Mouse (Mus musculus): ENCODE measurements around the gene Cgas. TPM values are rescaled to one million over a fixed set of nuclear protein-coding genes. Genes with fewer than 3 reads are reported as not detected.
"Not testable (repeated sequence)": the region's sequence is repeated elsewhere in the genome, so short reads cannot be mapped to it uniquely, and the experiment has no call there.

The Cgas gene
- polyA plus RNA-seq, 1 experiment from 2014 or later, result 0.62 TPM

DNA sequence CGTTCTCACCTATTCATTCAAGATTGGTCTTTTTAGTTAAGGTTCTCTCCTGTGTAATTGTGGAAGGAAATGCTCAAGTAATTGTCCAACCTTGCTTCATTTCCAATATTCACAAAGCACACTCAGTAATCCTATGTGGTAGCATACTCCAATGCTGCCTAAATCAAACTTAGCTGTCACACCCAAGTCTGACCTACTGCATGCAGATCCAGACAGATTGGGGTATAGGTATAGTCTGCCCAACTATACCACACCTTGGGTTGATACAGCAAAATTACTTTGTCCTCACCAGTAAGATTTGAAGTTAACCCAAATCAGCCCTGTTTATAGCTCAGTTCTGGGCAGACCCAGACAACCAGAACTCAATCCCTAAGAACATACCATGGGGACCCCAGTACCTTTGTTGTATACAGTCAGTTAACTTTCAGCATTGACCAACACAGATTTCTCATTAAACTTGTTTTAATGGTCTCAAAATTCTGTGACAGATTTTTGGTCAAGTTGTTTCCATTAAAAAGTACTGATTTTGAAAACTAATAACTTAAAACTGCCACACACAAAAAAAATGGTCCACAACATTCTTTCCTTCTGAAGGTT is 35.1 kb upstream of the Cgas start:
- 44% methylated on average over 1 of the region's 1 CpGs for WGBS
- H3K27ac ChIP-seq; H3K9me3 ChIP-seq (replicated peaks); H3K27me3 ChIP-seq; ATAC-seq: not testable (repeated sequence)
- H3K4me2 ChIP-seq, result peak overlapping the region; percentile 31
- H3K9ac ChIP-seq, result 0 out of 2 replicates have a peak overlapping the region, but pooled peaks have one; percentile 36
- H3K4me1 ChIP-seq, result peaks cover 28% of the 10 kb centered on the region
- peak overlapping the region; percentile 1; the same call in 1 of the 2 replicates for H3K4me3 ChIP-seq
- peaks cover 53% of the 10 kb centered on the region for H3K36me3 ChIP-seq (ENCODE audit: poor library complexity, severe bottlenecking)

DNA sequence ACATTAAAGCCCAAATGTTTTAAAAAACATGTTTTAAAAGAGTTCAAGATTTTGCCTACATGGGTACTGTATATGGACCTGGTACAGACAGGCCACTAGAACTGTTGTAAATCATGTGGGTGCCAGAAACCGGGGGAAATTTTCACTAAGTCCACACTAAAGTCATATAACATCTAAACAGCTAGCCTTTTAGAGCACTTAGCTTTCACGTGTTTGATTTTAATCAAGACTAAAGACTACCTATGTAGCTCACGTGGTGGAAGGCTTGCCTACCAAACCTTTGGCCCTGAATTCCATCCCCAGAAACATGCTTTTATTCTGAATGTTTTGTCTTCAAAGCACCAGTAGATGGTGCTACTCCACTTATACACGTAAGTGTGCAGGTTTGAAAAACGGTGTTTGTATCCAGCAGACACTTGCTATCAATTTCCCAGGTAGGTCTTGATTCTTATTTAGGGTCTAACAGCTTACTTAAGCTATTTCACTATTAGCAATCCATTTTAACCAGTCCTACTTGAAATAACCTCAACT is 34.0 kb upstream of the Cgas start:
- Histone ChIP-seq H3K36me3 (ENCODE audit: poor library complexity, severe bottlenecking) (peaks cover 62% of the 10 kb centered on the region), H3K4me2 (peak overlapping the region; percentile 10; the same call in 1 of the 2 replicates), H3K4me3 (no peak overlapping the region), H3K9ac (no peak overlapping the region), H3K4me1 (peaks cover 22% of the 10 kb centered on the region), H3K27me3 (no peaks in the 10 kb centered on the region), H3K9me3 (replicated peaks) (no peaks in the 10 kb centered on the region), H3K27ac (no peak overlapping the region)
- ATAC-seq, result no peak
- WGBS, result 4% methylated on average over 5 of the region's 5 CpGs

DNA sequence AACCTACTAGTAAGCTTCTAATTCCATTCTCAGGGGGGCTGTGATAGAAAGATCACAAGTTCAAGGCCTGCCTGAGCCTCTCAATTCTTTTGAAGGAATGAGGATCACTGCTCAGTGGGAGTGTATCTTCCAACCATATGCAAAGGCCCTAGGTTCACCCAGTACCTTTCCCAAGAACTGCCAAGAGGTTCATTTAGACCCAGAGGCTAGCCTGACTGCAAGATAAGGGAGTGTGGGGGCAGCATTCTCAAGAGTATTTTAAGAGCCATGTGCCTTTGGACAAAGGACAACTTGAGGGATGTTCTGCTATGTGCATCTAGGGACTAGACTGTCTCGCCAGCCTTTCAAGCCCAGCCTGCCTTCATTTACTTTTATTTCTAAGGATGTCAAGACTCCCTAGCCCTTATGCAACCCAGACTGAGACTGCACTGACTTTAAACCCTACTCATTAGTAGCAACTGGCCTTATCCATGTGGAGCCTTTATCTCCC is 33.5 kb upstream of the Cgas start:
- Histone ChIP-seq H3K4me1 (peaks cover 22% of the 10 kb centered on the region), H3K9ac (no peak overlapping the region), H3K4me2 (no peak overlapping the region), H3K27me3 (no peaks in the 10 kb centered on the region), H3K36me3 (ENCODE audit: poor library complexity, severe bottlenecking) (peaks cover 63% of the 10 kb centered on the region), H3K27ac (0 out of 2 replicates have a peak overlapping the region, but pooled peaks have one; percentile 7), H3K9me3 (replicated peaks) (no peaks in the 10 kb centered on the region), H3K4me3 (no peak overlapping the region)
- WGBS, result 14% methylated on average over 1 of the region's 1 CpGs
- no peak for ATAC-seq

DNA sequence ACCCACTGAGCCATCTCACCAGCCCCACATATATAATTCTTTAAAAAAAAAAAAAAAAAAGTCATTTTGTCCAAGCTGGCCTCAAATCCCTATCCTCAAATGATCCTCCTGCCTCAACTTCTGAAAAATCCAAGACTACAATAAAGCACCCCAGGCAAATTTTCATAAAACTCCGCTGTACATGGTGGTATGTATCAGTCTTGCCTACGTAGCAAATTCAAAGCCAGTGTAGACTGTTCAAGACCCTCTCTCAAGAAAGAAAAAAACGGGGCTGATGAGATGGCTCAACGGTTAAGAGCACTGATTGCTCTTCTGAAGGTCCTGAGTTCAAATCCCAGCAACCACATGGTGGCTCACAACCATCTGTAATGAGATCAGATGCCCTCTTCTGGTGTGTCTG is 32.8 kb upstream of the Cgas start:
- ATAC-seq, result 0 out of 2 replicates have a peak, but pooled peaks have one; percentile 19
- Histone ChIP-seq H3K4me3 (no peak overlapping the region), H3K27me3 (no peaks in the 10 kb centered on the region), H3K4me2 (no peak overlapping the region), H3K9ac (no peak overlapping the region), H3K27ac (no peak overlapping the region), H3K4me1 (peaks cover 22% of the 10 kb centered on the region), H3K9me3 (replicated peaks) (no peaks in the 10 kb centered on the region), H3K36me3 (ENCODE audit: poor library complexity, severe bottlenecking) (peaks cover 67% of the 10 kb centered on the region)
- WGBS, result 83% methylated on average over 4 of the region's 4 CpGs

DNA sequence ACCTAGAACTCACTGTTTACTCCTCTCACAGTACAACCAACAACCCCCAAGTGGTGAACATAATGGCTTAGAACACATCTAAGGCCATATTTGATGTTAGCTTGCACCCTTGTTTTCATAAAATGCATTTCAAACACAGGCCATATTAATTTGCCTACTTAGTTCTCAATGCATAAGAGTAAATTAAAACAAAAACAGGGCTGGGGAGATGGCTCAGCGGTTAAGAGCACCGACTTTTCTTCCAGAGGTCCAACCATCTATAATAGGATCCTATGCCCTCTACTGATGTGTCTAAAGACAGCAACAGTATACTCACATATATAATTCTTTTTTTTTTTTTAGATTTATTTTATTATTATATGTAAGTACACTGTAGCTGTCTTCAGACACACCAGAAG is 32.3 kb upstream of the Cgas start:
- Histone ChIP-seq H3K36me3 (ENCODE audit: poor library complexity, severe bottlenecking) (peaks cover 72% of the 10 kb centered on the region), H3K4me3 (no peak overlapping the region), H3K27me3 (no peaks in the 10 kb centered on the region), H3K9ac (no peak overlapping the region), H3K9me3 (replicated peaks) (no peaks in the 10 kb centered on the region), H3K27ac (no peak overlapping the region), H3K4me2 (no peak overlapping the region), H3K4me1 (peaks cover 22% of the 10 kb centered on the region)
- no peak for ATAC-seq
- 93% methylated on average over 2 of the region's 2 CpGs for WGBS

DNA sequence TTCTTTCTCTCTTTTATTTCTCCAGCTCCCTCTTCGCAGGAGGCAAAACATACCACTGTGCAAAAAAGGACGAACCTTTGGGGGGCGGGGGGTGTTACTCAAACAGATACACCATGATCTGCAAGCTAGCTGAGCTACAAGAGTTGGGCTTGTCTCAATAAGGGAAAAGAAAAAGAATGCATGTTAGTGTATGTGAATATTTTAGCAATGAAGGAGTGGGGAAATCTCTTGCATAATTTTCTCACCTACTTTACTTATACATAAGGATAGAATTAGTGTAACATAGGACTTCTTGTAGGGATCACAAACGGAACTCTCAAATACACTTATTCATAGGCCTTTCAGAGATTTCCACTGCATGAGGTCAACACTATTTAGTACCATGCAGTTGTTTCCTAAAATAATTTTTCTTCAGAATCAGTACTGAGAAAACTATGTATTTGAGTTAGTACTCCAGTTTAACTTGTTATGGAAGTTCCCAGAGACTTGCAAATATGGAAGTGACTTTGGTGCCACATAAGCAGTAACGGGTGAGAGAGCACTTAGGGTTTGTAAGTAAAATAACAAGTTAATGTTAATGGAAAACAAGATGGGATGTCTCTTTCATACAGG is 31.8 kb upstream of the Cgas start:
- WGBS, result 88% methylated on average over 5 of the region's 5 CpGs
- no peak for ATAC-seq
- H3K27me3 ChIP-seq, result no peaks in the 10 kb centered on the region
- no peak overlapping the region for H3K27ac ChIP-seq
- H3K9ac ChIP-seq, result no peak overlapping the region
- H3K4me3 ChIP-seq, result no peak overlapping the region
- H3K36me3 ChIP-seq (ENCODE audit: poor library complexity, severe bottlenecking), result peaks cover 76% of the 10 kb centered on the region
- peaks cover 18% of the 10 kb centered on the region for H3K4me1 ChIP-seq
- no peaks in the 10 kb centered on the region for H3K9me3 ChIP-seq (replicated peaks)
- H3K4me2 ChIP-seq, result no peak overlapping the region

DNA sequence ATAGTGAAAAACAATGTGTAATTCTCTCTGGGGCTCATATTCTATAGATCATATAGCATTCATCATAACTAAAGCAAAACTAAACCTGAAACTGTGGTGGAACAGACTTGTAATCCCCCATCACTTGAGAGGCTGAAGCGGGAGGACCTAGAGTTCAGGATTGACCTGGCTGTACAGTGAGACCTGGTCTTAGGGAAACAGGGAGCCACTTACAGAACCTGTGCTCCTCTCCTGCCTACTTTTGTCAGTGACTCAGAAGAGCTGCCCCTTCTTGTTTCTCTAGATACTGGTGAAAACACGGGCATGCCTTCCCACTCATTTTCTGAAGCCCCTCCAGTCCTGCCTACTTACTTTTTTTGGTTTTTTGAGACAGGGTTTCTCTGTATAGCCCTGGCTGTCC is 31.2 kb upstream of the Cgas start:
- Histone ChIP-seq H3K4me3 (no peak overlapping the region), H3K36me3 (ENCODE audit: poor library complexity, severe bottlenecking) (peaks cover 75% of the 10 kb centered on the region), H3K27ac (no peak overlapping the region), H3K4me1 (peaks cover 13% of the 10 kb centered on the region), H3K4me2 (no peak overlapping the region), H3K9me3 (replicated peaks) (no peaks in the 10 kb centered on the region), H3K9ac (no peak overlapping the region), H3K27me3 (no peaks in the 10 kb centered on the region)
- 82% methylated on average over 2 of the region's 2 CpGs for WGBS
- ATAC-seq, result no peak

DNA sequence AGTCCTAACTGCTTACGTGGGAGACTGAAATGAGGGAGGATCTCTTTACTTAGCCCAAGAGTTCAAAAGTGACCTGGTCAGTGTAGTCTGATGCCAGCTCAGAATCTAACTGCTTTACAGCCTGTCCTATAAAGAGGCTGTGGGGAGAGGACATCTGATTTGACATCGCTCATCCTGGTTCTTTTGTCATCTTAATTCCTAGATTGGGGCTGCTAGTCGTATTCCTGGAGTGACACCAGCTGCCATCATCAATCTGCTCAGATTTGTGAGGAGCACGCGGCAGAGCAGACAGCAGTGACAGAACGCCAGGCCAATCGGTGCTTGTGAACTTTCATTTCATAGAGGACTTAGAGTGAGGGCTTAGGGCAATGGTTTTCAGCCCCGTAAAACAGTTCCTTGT is 30.6 kb upstream of the Cgas start:
- Histone ChIP-seq H3K27me3 (no peaks in the 10 kb centered on the region), H3K9ac (peak overlapping the region; percentile 1; the same call in 1 of the 2 replicates), H3K4me1 (peaks cover 6% of the 10 kb centered on the region), H3K4me3 (no peak overlapping the region), H3K27ac (peak overlapping the region; percentile 10; the same call in 1 of the 2 replicates), H3K36me3 (ENCODE audit: poor library complexity, severe bottlenecking) (peaks cover 75% of the 10 kb centered on the region), H3K9me3 (replicated peaks) (no peaks in the 10 kb centered on the region), H3K4me2 (no peak overlapping the region)
- no peak for ATAC-seq
- WGBS, result 84% methylated on average over 8 of the region's 8 CpGs

DNA sequence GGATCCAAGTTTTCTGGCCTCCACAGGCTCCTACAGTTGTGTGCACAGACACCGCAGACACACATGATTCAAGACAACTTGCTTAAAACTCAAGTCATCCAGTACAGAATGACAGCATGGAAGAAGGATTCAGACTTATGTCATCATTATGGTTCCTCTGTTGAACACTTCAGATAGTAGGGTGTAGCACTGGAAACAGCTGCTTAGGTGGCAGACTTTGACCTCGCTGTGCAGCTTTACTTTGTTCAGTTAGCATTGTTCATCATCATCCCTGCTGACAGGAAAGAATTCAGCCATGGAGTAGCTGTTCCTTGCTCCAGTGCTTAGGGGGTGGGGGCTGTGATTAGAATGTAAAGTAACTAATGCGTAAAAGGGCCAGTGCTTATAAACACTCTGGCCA is 22.7 kb upstream of the Cgas start:
- Histone ChIP-seq H3K9ac (no peak overlapping the region), H3K27me3 (no peaks in the 10 kb centered on the region), H3K4me3 (no peak overlapping the region), H3K4me2 (no peak overlapping the region), H3K27ac (no peak overlapping the region), H3K4me1 (no peaks in the 10 kb centered on the region), H3K36me3 (ENCODE audit: poor library complexity, severe bottlenecking) (peaks cover 87% of the 10 kb centered on the region), H3K9me3 (replicated peaks) (no peaks in the 10 kb centered on the region)
- 91% methylated on average over 3 of the region's 3 CpGs for WGBS
- ATAC-seq, result no peak

DNA sequence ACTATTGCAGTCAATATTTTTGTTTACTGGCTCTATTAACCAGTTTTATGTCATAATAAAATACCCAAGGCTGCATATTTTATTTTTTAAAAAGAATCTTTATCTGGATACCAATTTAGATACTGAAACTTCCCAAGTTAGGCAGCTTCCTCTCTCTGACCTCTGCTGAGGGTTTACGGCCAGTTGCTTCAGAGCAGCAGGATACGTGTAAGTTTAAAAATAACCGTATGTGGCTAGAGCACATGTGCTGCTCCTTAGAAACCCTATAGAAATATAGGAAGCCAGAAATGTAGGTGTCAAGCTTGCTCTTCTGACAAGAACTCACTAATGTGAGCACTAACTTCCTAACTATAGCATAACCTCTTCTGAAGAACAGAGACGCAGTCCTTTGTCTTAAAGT is 20.3 kb upstream of the Cgas start:
- no peaks in the 10 kb centered on the region for H3K27me3 ChIP-seq
- no peaks in the 10 kb centered on the region for H3K4me1 ChIP-seq
- H3K9me3 ChIP-seq (replicated peaks), result no peaks in the 10 kb centered on the region
- 97% methylated on average over 4 of the region's 4 CpGs for WGBS
- no peak overlapping the region for H3K27ac ChIP-seq
- no peak overlapping the region for H3K9ac ChIP-seq
- peaks cover 86% of the 10 kb centered on the region for H3K36me3 ChIP-seq (ENCODE audit: poor library complexity, severe bottlenecking)
- no peak overlapping the region for H3K4me3 ChIP-seq
- ATAC-seq, result no peak
- H3K4me2 ChIP-seq, result no peak overlapping the region

DNA sequence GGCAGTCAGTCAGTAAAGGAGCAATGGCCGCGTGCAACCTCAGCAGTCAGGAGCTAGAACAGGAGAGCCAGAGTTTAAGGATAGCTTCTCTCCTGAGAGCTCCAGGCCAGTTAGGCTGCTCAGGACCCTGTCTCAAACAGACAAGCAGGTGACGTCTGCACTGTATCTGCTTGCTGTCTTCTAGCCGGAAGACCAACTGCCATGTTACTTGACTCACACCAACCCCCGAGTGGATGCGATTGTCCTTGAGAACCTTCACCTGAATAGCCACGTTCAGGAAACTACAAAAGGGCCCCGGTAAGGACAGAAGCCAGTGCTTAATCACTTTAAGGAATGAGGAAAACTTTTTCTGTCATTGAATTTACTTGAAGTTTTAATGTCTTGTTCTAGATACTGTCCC is 14.0 kb upstream of the Cgas start:
- no peaks in the 10 kb centered on the region for H3K9me3 ChIP-seq (replicated peaks)
- H3K9ac ChIP-seq, result no peak overlapping the region
- no peaks in the 10 kb centered on the region for H3K4me1 ChIP-seq
- H3K4me2 ChIP-seq, result no peak overlapping the region
- no peak for ATAC-seq
- WGBS, result 95% methylated on average over 8 of the region's 8 CpGs
- H3K36me3 ChIP-seq (ENCODE audit: poor library complexity, severe bottlenecking), result peaks cover 65% of the 10 kb centered on the region
- H3K4me3 ChIP-seq, result no peak overlapping the region
- no peaks in the 10 kb centered on the region for H3K27me3 ChIP-seq
- H3K27ac ChIP-seq, result no peak overlapping the region

DNA sequence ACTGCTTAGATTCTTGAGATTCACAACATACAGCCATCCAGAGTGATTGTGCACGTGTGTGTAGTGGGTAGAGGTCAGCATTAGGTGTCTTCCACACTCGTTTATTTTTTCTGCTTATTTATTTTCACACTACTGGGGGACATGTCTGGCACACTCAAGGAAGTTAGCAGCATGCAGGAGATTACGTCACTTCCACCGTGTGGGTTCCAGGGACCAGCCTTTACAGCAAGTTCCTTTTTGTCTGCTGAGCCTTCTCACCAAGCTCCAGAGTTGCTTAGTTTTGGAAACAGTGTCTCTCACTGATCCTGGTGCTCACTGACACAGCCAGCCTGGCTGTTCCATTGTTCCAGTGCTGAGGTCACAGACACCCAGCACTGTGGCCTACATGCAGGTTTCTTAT is 8.3 kb upstream of the Cgas start:
- peaks cover 6% of the 10 kb centered on the region for H3K27me3 ChIP-seq
- H3K36me3 ChIP-seq (ENCODE audit: poor library complexity, severe bottlenecking), result peaks cover 35% of the 10 kb centered on the region
- H3K9ac ChIP-seq, result no peak overlapping the region
- H3K27ac ChIP-seq, result no peak overlapping the region
- no peak overlapping the region for H3K4me3 ChIP-seq
- no peaks in the 10 kb centered on the region for H3K9me3 ChIP-seq (replicated peaks)
- ATAC-seq, result no peak
- 90% methylated on average over 4 of the region's 4 CpGs for WGBS
- H3K4me1 ChIP-seq, result peaks cover 13% of the 10 kb centered on the region
- H3K4me2 ChIP-seq, result no peak overlapping the region
